Mouse (Mus musculus) cortical plate, adult 2 months (tissue): ENCODE measurements at regions not wholly inside any gene's neighbourhood (a gene's known extent, or its start where the extent isn't known, plus 50 kb on each side); places are given as distances from the start of the nearest gene placed in this dataset.
A peak's percentile ranks its signal among the peaks of the same experiment; 100 is the strongest.

Experiments used
- CTCF ChIP-seq: fragments of 200-500 bp; IDR thresholded peaks from 2 replicates; pipeline ENCODE4 v1.5.1; 2011; ENCODE audit warnings: mild to moderate bottlenecking, control low read depth, low read length; ENCODE audit not compliant: insufficient read depth; ENCODE audit errors: extremely low read depth
- POLR2A ChIP-seq: fragments of 200-500 bp; IDR thresholded peaks from 2 replicates; pipeline ENCODE4 v1.6.1; 2011; ENCODE audit warnings: mild to moderate bottlenecking, low read length, control low read depth; ENCODE audit not compliant: insufficient read depth; ENCODE audit errors: extremely low read depth

DNA sequence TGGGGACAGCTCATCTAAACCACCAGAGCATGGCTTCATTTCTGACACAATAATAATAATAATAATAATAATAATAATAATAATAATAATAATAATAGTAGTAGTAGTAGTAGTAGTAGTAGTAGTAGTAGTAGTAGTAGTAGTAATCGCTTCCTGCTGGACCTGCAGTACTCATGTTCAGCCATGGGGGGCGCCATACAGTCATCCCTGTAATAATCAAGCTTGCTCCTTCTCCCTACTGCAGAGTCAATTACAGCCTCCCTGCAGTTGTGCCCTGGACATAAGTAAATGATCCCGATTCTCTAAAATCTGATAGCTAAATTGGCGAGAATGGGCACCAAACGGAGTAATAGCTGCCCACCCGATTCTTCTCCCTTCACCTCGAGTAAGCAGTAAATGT lies 537.1 kb upstream of the Gm19410 start:
- TF ChIP-seq CTCF (0 out of 2 replicates have a peak, but pooled peaks have one; percentile 6), POLR2A (no peak)
